ENCODE assay signal across 27 mouse cellular contexts in the genomic region with DNA sequence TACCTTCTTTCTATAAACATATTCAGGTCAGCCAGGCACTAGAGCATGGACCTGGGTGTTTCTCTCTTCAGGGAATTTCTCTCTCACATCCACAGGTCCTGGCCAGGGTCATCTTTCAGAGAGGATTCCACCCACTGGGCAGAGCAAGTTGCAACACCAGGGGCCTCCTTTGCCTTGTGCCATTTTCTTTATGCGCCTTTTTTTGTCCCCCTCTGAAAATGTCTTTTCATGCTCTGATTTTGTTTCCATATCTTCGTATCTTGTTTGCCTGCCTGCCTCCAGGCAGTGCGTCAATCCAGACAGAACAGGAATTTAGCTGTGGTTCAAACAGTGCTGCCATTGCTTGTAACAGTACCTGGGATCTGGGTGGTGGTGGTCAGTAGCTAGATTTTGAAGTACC.
DNase-seq lines count a peak whose midpoint lies in the region; ATAC-seq and TF ChIP-seq lines count a peak whose summit lies in the region.
"Had no signal": no experiment of that assay in that cellular context is flagged by ENCODE, and none has a peak within 500 bp of the region (broad histone marks: within the 10 kb centered on the region; RNA-seq: fewer than 3 reads in every experiment).

No protein-coding gene starts in this region.

- H3K9me3 ChIP-seq in embryonic facial prominence, embryonic 11.5 days (replicated peaks; ENCODE audit: control insufficient read depth, low read length) = no peaks in the 10 kb centered on the region
- H3K9me3 ChIP-seq in embryonic facial prominence, embryonic 15.5 days (replicated peaks) = no peaks in the 10 kb centered on the region
- H3K9me3 ChIP-seq: forebrain, embryonic 10.5 days; forebrain, embryonic 13.5 days; G1E; heart, embryonic 10.5 days; heart, embryonic 13.5 days; hindbrain, embryonic 12.5 days had no signal

- no peaks in the 10 kb centered on the region for H3K36me3 ChIP-seq in embryonic facial prominence, embryonic 11.5 days (replicated peaks; ENCODE audit: control insufficient read depth, insufficient read depth, low read depth, low read length)
- H3K36me3 ChIP-seq in embryonic facial prominence, embryonic 15.5 days = no peaks in the 10 kb centered on the region
- H3K36me3 ChIP-seq: forebrain, embryonic 10.5 days; G1E; heart, embryonic 10.5 days; heart, embryonic 13.5 days; hindbrain, embryonic 12.5 days had no signal

- no peak overlapping the region for H3K4me2 ChIP-seq in embryonic facial prominence, embryonic 11.5 days (ENCODE audit: low read depth, low read length)
- H3K4me2 ChIP-seq in embryonic facial prominence, embryonic 15.5 days (replicated peaks) = no peak overlapping the region
- H3K4me2 ChIP-seq: forebrain, embryonic 13.5 days; heart, embryonic 13.5 days; hindbrain, embryonic 12.5 days had no signal

- no peak for ATAC-seq in embryonic facial prominence, embryonic 11.5 days (replicated peaks; ENCODE audit: insufficient number of reproducible peaks, low FRiP score, low TSS enrichment, low read depth)
- no peak for ATAC-seq in embryonic facial prominence, embryonic 15.5 days (ENCODE audit: insufficient number of reproducible peaks, low FRiP score, low TSS enrichment, low read depth)
- no peak for ATAC-seq in megakaryocyte, adult 5-6 weeks (ENCODE audit: poor library complexity, severe bottlenecking)
- ATAC-seq: forebrain, embryonic 13.5 days; forebrain, embryonic 16.5 days; inflammation-experienced regulatory T-cells, adult 6 months; intestine, embryonic 16.5 days; Patski had no signal

- intact Hi-C loops in heart, postnatal 25 days (cut with DNase I) = no loop called here

- H3K9ac ChIP-seq in embryonic facial prominence, embryonic 11.5 days (replicated peaks; ENCODE audit: low read length) = no peak overlapping the region
- H3K9ac ChIP-seq in embryonic facial prominence, embryonic 15.5 days = no peak overlapping the region
- H3K9ac ChIP-seq: forebrain, embryonic 13.5 days; heart, embryonic 13.5 days; hindbrain, embryonic 12.5 days had no signal

- no peaks in the 10 kb centered on the region; the same call in 1 of the 2 replicates for H3K4me1 ChIP-seq in embryonic facial prominence, embryonic 11.5 days (ENCODE audit: control insufficient read depth, insufficient read depth, low read length)
- peaks cover 25% of the 10 kb centered on the region for H3K4me1 ChIP-seq in embryonic facial prominence, embryonic 15.5 days
- H3K4me1 ChIP-seq: forebrain, embryonic 13.5 days had no signal

- H3K4me3 ChIP-seq in layer of hippocampus, adult 2 months = no peak overlapping the region
- H3K4me3 ChIP-seq in embryonic facial prominence, embryonic 11.5 days (ENCODE audit: low read depth, low read length) = no peak overlapping the region
- H3K4me3 ChIP-seq in embryonic facial prominence, embryonic 15.5 days (replicated peaks) = no peak overlapping the region
- H3K4me3 ChIP-seq: forebrain, embryonic 10.5 days; forebrain, embryonic 13.5 days; heart, adult 2 months; heart, embryonic 10.5 days; heart, embryonic 13.5 days; hindbrain, embryonic 12.5 days had no signal

- peak; percentile 67 for DNase-seq in heart, adult 11 months
- no peak for DNase-seq in heart, postnatal 25 days (ENCODE audit: low spot score)
- no peak for DNase-seq in layer of hippocampus, adult 2 months (ENCODE audit: low spot score in 2 of 2)
- no peak for DNase-seq in layer of hippocampus, adult 11-12 months (ENCODE audit: low spot score)
- DNase-seq in embryonic facial prominence, embryonic 11.5 days (ENCODE audit: low spot score) = no peak
- DNase-seq: adrenal gland, postnatal 10 days; adrenal gland, postnatal 36 days; B cell, adult 2 months; cerebellum, adult 18-20 months; cerebellum, adult 9-11 months; cerebellum, postnatal 25 days; gastrocnemius, postnatal 25 days; heart, adult 2 months; heart, postnatal 14 days had no signal

- peak overlapping the region; percentile 23; the same call in 1 of the 2 replicates for H3K27ac ChIP-seq in layer of hippocampus, adult 2 months
- 0 out of 2 replicates have a peak overlapping the region, but pooled peaks have one; percentile 4 for H3K27ac ChIP-seq in embryonic facial prominence, embryonic 11.5 days (replicated peaks; ENCODE audit: low read depth, low read length)
- peak overlapping the region; percentile 71 for H3K27ac ChIP-seq in embryonic facial prominence, embryonic 15.5 days (replicated peaks)
- H3K27ac ChIP-seq: forebrain, embryonic 10.5 days; forebrain, embryonic 13.5 days; heart, adult 2 months; heart, embryonic 10.5 days; heart, embryonic 13.5 days; hindbrain, embryonic 12.5 days had no signal

- 60% methylated on average over 3 of the region's 3 CpGs for WGBS in embryonic facial prominence, embryonic 11.5 days
- WGBS in embryonic facial prominence, embryonic 15.5 days = 34% methylated on average over 3 of the region's 3 CpGs

- H3K27me3 ChIP-seq in embryonic facial prominence, embryonic 11.5 days (ENCODE audit: control insufficient read depth, insufficient read depth, low read length) = no peaks in the 10 kb centered on the region
- H3K27me3 ChIP-seq in embryonic facial prominence, embryonic 15.5 days = no peaks in the 10 kb centered on the region
- H3K27me3 ChIP-seq: CH12.LX; forebrain, embryonic 13.5 days; heart, embryonic 13.5 days; hindbrain, embryonic 12.5 days; Patski had no signal

- no peak for TF ChIP-seq CTCF in layer of hippocampus, adult 2 months (conservative IDR thresholded peaks at IDR 0.05)

Comparison
In these comparisons a context has a peak if more than half of its experiments do, and no peak if none do; other contexts are left out.
1. H3K27ac ChIP-seq: peak in every context shown above with its lines; median percentile 71 in embryonic facial prominence, embryonic 15.5 days; 23 in layer of hippocampus, adult 2 months; 4 in embryonic facial prominence, embryonic 11.5 days.